Mouse (Mus musculus) kidney, postnatal 0 days (tissue): ENCODE data around the gene Fbxl7. TPM values are rescaled to one million over a fixed set of nuclear protein-coding genes. Genes with fewer than 3 reads are reported as not detected.

ENCODE experiments used
- ATAC-seq: fragments of 200-750 bp; cut with Nextera tagmentation; replicated peaks from 2 replicates; pipeline ENCODE4 v1.8.0; 2017; ENCODE audit warnings: low read depth, moderate number of reproducible peaks, moderate TSS enrichment, moderate library complexity; ENCODE audit not compliant: low FRiP score
- DNase-seq: peaks from one replicate; pipeline ENCODE4 v3.0.0-alpha.2; 2016; ENCODE audit warnings: low spot score
- H3K27ac ChIP-seq: fragments of 300-500 bp; sonication (generic); 2 replicates; pipeline ENCODE4 v1.5.1; 2014; ENCODE audit warnings: mild to moderate bottlenecking
- H3K27me3 ChIP-seq: fragments of 300-500 bp; sonication (generic); 2 replicates; pipeline ENCODE4 v1.6.1; 2014; ENCODE audit warnings: low read length, mixed read lengths; ENCODE audit not compliant: insufficient read depth
- H3K36me3 ChIP-seq: fragments of 300-500 bp; sonication (generic); 2 replicates; pipeline ENCODE4 v1.6.1; 2014; ENCODE audit warnings: low read length, mixed read lengths; ENCODE audit not compliant: insufficient read depth
- H3K4me1 ChIP-seq: fragments of 300-500 bp; sonication (generic); replicated peaks from 2 replicates; pipeline ENCODE4 v1.6.1; 2014; ENCODE audit warnings: antibody characterized with exemption, low read length, mixed read lengths; ENCODE audit not compliant: insufficient read depth
- H3K4me2 ChIP-seq: fragments of 300-500 bp; sonication (generic); 2 replicates; pipeline ENCODE4 v1.6.1; 2014; ENCODE audit warnings: mild to moderate bottlenecking, low read length, moderate library complexity, mixed read lengths
- H3K4me3 ChIP-seq: fragments of 300-500 bp; sonication (generic); replicated peaks from 2 replicates; pipeline ENCODE4 v1.5.1; 2014; ENCODE audit warnings: low read depth, low read length
- H3K9ac ChIP-seq: fragments of 300-500 bp; sonication (generic); 2 replicates; pipeline ENCODE4 v1.6.1; 2014; ENCODE audit warnings: low read depth, low read length
- H3K9me3 ChIP-seq: fragments of 300-500 bp; sonication (generic); replicated peaks from 2 replicates; pipeline ENCODE4 v1.6.1; 2016; ENCODE audit warnings: low read length, inconsistent platforms, mixed read lengths
- CTCF ChIP-seq: IDR thresholded peaks from 2 replicates; pipeline ENCODE4 v1.5.1; 2016; ENCODE audit warnings: antibody characterized with exemption, low read depth, mild to moderate bottlenecking, moderate library complexity
- WGBS: fragments of 180-500 bp; shearing (Covaris S2); extraction: QIAGEN DNeasy Blood & Tissue Kit; methylation state at CpG from one replicate; pipeline ENCODE4 v1.1.7; 2014; 5-methylcytosine and 5-hydroxymethylcytosine counted together
- polyA plus RNA-seq: library from polyadenylated mRNA; unstranded; fragments of >200 nt; fragmentation: Nextera tagmentation; extraction: Ambion mirVana; gene quantifications from 2 replicates; pipeline ENCODE4 v1.2.1, GENCODE M21; 2015

The Fbxl7 gene
- polyA plus RNA-seq, 1 experiment from 2014 or later = 7.9 TPM

GRCm38 (mm10) chr15:26533997-26534700 lies 361.2 kb downstream of the Fbxl7 start:
- H3K36me3 ChIP-seq = no peaks in the 10 kb centered on the region
- ATAC-seq (no peak), DNase-seq (no peak)
- H3K4me2 ChIP-seq = no peak overlapping the region
- no peak overlapping the region for H3K27ac ChIP-seq
- no peak overlapping the region for H3K4me3 ChIP-seq
- H3K9me3 ChIP-seq = no peaks in the 10 kb centered on the region
- 76% methylated on average over 3 of the region's 3 CpGs for WGBS
- no peaks in the 10 kb centered on the region for H3K27me3 ChIP-seq
- no peak overlapping the region for H3K9ac ChIP-seq
- TF ChIP-seq CTCF = no peak
- no peaks in the 10 kb centered on the region for H3K4me1 ChIP-seq

- no peak overlapping the region for H3K4me2 ChIP-seq
- peak; percentile 40 for DNase-seq
Measured at GRCm38 (mm10) chr15:26519220-26519631, 376.2 kb downstream of the Fbxl7 start.

GRCm38 (mm10) chr15:26501024-26501423 lies 394.4 kb downstream of the Fbxl7 start:
- no peak overlapping the region for H3K27ac ChIP-seq
- DNase-seq (no peak), ATAC-seq (no peak)
- H3K4me2 ChIP-seq = no peak overlapping the region
- H3K9me3 ChIP-seq = no peaks in the 10 kb centered on the region
- WGBS = 55% methylated on average over 4 of the region's 4 CpGs
- no peak for TF ChIP-seq CTCF
- H3K4me3 ChIP-seq = no peak overlapping the region
- no peaks in the 10 kb centered on the region for H3K4me1 ChIP-seq
- no peaks in the 10 kb centered on the region for H3K27me3 ChIP-seq
- no peak overlapping the region for H3K9ac ChIP-seq
- no peaks in the 10 kb centered on the region for H3K36me3 ChIP-seq

More at GRCm38 (mm10) chr15:26519220-26519631, 376.2 kb downstream of the Fbxl7 start:
- WGBS = 62% methylated on average over 6 of the region's 6 CpGs
- no peaks in the 10 kb centered on the region for H3K9me3 ChIP-seq
- H3K27me3 ChIP-seq = no peaks in the 10 kb centered on the region
- H3K4me1 ChIP-seq = no peaks in the 10 kb centered on the region
- no peak for TF ChIP-seq CTCF
- no peak overlapping the region for H3K9ac ChIP-seq
- ATAC-seq = no peak
- no peak overlapping the region for H3K4me3 ChIP-seq
- no peak overlapping the region for H3K27ac ChIP-seq
- no peaks in the 10 kb centered on the region for H3K36me3 ChIP-seq
